Mouse (Mus musculus): Measurements from ENCODE around the gene Cdh12. TPM values are rescaled to one million over a fixed set of nuclear protein-coding genes. Genes with fewer than 3 reads are reported as not detected.
A peak's percentile ranks its signal among the peaks of the same experiment; 100 is the strongest.
"Not testable (repeated sequence)": the region's sequence is repeated elsewhere in the genome, so short reads cannot be mapped to it uniquely, and the experiment has no call there.

Gene Cdh12
- polyA plus RNA-seq, 1 experiment from 2014 or later, result 0.37 TPM

DNA sequence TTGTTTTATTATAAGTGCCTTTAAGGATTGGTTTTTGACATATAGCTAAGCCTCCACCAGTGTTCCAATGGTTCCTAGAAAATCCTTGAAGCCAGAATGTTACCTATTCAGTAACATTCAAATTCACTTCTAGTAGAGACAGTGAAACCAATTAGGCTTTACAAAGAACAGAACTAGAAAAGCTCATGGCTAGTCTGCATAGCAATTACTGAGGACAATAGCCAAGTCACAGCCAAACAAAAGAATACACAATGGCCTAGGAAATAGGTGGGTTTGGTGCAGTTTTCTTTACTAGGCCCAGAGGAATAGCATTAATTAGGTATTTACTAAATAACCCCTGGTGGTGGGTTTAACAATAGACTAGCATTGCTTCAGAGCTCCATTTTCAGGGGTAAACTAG, 917.3 kb downstream of the Cdh12 start:
- H3K9ac ChIP-seq (ENCODE audit: low read depth, low read length), result no peak overlapping the region
- no peaks in the 10 kb centered on the region for H3K27me3 ChIP-seq (replicated peaks; ENCODE audit: control insufficient read depth, insufficient read depth, low read length)
- no peak overlapping the region for H3K4me3 ChIP-seq (ENCODE audit: low read length)
- H3K4me2 ChIP-seq (ENCODE audit: low read depth, low read length), result no peak overlapping the region
- H3K27ac ChIP-seq (ENCODE audit: low read length), result no peak overlapping the region
- no peak for ATAC-seq
- no peaks in the 10 kb centered on the region for H3K9me3 ChIP-seq (ENCODE audit: control insufficient read depth, low read length)
- H3K36me3 ChIP-seq (ENCODE audit: control insufficient read depth, insufficient read depth, low read length), result no peaks in the 10 kb centered on the region
- no peaks in the 10 kb centered on the region for H3K4me1 ChIP-seq (ENCODE audit: control insufficient read depth, insufficient read depth, low read length)

DNA sequence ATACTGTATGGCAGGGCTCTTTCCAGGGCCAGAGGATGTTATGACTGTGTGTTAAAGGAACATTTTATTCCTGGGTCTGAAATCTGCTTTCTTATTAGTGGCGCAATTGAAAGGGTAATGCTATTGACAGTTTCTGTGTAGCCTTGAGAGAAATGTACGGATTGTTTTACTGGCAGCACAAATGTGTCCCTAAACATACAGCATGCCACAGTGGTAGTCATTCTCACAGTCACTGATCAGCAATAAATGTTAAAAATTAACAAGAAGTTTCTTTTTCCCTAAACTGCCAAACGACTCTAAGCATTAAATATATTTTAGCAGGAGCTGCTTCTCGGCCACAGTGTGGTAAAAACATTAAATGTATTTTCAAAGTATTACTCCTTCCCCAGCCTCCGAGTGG, 926.4 kb downstream of the Cdh12 start:
- Histone ChIP-seq H3K9me3 (ENCODE audit: control insufficient read depth, low read length) (no peaks in the 10 kb centered on the region), H3K36me3 (ENCODE audit: control insufficient read depth, insufficient read depth, low read length) (no peaks in the 10 kb centered on the region), H3K4me3 (ENCODE audit: low read length) (no peak overlapping the region), H3K9ac (ENCODE audit: low read depth, low read length) (no peak overlapping the region), H3K4me2 (ENCODE audit: low read depth, low read length) (no peak overlapping the region), H3K27ac (ENCODE audit: low read length) (no peak overlapping the region), H3K4me1 (ENCODE audit: control insufficient read depth, insufficient read depth, low read length) (0 out of 2 replicates have a peak, but pooled peaks cover 2% of the 10 kb centered on the region), H3K27me3 (replicated peaks; ENCODE audit: control insufficient read depth, insufficient read depth, low read length) (no peaks in the 10 kb centered on the region)
- ATAC-seq, result peak; percentile 50
- 39% methylated on average over 5 of the region's 5 CpGs for WGBS

DNA sequence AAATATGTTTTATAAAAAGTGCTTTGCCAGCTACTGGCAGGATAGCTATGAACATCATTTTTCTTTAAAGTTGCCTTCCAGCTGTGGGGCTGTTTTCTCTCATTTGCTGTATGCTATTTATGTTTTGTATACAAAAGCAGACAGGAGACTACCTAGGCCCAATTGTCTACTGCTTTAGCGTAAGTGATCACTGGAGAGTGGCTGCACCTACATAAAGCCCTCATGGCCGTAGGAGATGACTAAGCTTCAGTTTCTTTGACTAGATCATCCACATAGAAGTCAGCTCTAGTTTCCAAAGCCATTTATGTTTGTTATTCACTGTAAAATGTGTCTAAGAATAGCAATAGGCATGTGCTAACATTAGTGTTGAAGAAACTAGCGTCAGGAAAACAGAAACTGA, 926.8 kb downstream of the Cdh12 start:
- Histone ChIP-seq H3K9ac (ENCODE audit: low read depth, low read length) (no peak overlapping the region), H3K4me1 (ENCODE audit: control insufficient read depth, insufficient read depth, low read length) (0 out of 2 replicates have a peak, but pooled peaks cover 2% of the 10 kb centered on the region), H3K36me3 (ENCODE audit: control insufficient read depth, insufficient read depth, low read length) (no peaks in the 10 kb centered on the region), H3K4me3 (ENCODE audit: low read length) (no peak overlapping the region), H3K4me2 (ENCODE audit: low read depth, low read length) (no peak overlapping the region), H3K27me3 (replicated peaks; ENCODE audit: control insufficient read depth, insufficient read depth, low read length) (no peaks in the 10 kb centered on the region), H3K9me3 (ENCODE audit: control insufficient read depth, low read length) (no peaks in the 10 kb centered on the region), H3K27ac (ENCODE audit: low read length) (no peak overlapping the region)
- 0 out of 2 replicates have a peak, but pooled peaks have one; percentile 33 for ATAC-seq
- 51% methylated on average over 3 of the region's 3 CpGs for WGBS

DNA sequence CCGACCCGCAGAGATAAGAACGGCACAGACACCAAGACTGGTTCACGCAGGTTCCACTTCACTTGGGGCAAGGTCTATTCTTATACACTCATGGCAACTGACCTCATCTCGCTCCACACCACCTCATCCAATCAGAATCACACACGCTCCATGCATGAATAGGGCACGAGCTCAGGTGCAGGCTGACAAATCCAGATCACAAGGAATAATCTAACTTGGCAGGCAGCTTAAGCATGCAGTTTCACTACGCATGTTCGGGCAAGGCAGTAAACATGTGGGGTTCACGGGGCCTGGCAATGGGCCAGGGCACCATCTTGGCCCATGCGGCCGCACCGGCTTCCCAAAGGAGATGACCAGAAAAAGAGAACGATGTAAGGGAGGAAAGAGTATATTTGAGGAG, 942.4 kb downstream of the Cdh12 start:
- not testable (repeated sequence) for H3K9ac ChIP-seq (ENCODE audit: low read depth, low read length); H3K4me2 ChIP-seq (ENCODE audit: low read depth, low read length); ATAC-seq; H3K4me3 ChIP-seq (ENCODE audit: low read length); H3K27ac ChIP-seq (ENCODE audit: low read length); H3K36me3 ChIP-seq (ENCODE audit: control insufficient read depth, insufficient read depth, low read length); H3K9me3 ChIP-seq (ENCODE audit: control insufficient read depth, low read length); H3K27me3 ChIP-seq (replicated peaks; ENCODE audit: control insufficient read depth, insufficient read depth, low read length); H3K4me1 ChIP-seq (ENCODE audit: control insufficient read depth, insufficient read depth, low read length)
- WGBS, result 86% methylated on average over 14 of the region's 14 CpGs

DNA sequence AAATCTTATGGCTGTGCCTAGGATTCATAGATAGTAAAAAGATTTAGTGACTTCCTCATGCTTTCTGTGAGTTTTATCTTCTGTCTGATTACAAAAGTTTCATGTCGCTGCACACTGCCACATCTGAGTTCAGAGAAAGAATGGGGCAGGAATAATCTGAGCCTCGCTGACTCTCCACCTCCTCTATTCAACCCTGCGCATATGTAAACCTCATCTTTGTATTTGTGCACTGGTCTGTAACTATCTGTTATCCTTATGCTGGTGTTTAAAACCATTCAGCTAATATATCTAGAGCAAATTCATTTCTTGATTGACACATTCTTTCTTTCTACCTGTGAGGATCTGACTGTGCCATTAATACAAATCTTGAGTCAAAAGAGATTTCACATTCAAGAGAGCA, 944.0 kb downstream of the Cdh12 start:
- no peak for ATAC-seq
- no peak overlapping the region for H3K4me2 ChIP-seq (ENCODE audit: low read depth, low read length)
- no peaks in the 10 kb centered on the region for H3K9me3 ChIP-seq (ENCODE audit: control insufficient read depth, low read length)
- 82% methylated on average over 3 of the region's 3 CpGs for WGBS
- H3K9ac ChIP-seq (ENCODE audit: low read depth, low read length), result no peak overlapping the region
- H3K36me3 ChIP-seq (ENCODE audit: control insufficient read depth, insufficient read depth, low read length), result no peaks in the 10 kb centered on the region
- no peaks in the 10 kb centered on the region for H3K4me1 ChIP-seq (ENCODE audit: control insufficient read depth, insufficient read depth, low read length)
- H3K4me3 ChIP-seq (ENCODE audit: low read length), result no peak overlapping the region
- no peak overlapping the region for H3K27ac ChIP-seq (ENCODE audit: low read length)
- H3K27me3 ChIP-seq (replicated peaks; ENCODE audit: control insufficient read depth, insufficient read depth, low read length), result no peaks in the 10 kb centered on the region

DNA sequence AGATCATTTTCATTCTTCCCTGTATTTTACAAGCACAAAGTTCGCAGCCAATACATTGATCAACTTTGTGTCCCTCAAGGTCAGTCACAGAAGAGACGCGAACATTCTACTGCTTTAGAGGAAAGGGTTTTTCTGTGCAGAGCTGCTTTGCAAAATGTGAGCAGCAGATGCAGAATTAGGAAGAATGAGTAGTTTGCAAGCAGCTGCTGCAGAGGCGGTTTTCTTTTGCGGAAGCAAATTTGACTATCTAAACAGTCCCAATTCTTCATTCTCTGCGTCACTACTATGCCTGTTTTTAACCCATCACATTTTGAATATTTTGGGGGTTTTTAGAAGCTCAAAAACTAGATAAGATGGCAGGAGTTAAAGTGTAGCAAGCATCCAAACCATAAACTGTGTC, 956.1 kb downstream of the Cdh12 start:
- Histone ChIP-seq H3K4me3 (ENCODE audit: low read length) (no peak overlapping the region), H3K36me3 (ENCODE audit: control insufficient read depth, insufficient read depth, low read length) (no peaks in the 10 kb centered on the region), H3K4me2 (ENCODE audit: low read depth, low read length) (no peak overlapping the region), H3K9ac (ENCODE audit: low read depth, low read length) (no peak overlapping the region), H3K9me3 (ENCODE audit: control insufficient read depth, low read length) (no peaks in the 10 kb centered on the region), H3K4me1 (ENCODE audit: control insufficient read depth, insufficient read depth, low read length) (no peaks in the 10 kb centered on the region), H3K27ac (ENCODE audit: low read length) (no peak overlapping the region), H3K27me3 (replicated peaks; ENCODE audit: control insufficient read depth, insufficient read depth, low read length) (no peaks in the 10 kb centered on the region)
- ATAC-seq, result no peak
- WGBS, result 66% methylated on average over 6 of the region's 6 CpGs

DNA sequence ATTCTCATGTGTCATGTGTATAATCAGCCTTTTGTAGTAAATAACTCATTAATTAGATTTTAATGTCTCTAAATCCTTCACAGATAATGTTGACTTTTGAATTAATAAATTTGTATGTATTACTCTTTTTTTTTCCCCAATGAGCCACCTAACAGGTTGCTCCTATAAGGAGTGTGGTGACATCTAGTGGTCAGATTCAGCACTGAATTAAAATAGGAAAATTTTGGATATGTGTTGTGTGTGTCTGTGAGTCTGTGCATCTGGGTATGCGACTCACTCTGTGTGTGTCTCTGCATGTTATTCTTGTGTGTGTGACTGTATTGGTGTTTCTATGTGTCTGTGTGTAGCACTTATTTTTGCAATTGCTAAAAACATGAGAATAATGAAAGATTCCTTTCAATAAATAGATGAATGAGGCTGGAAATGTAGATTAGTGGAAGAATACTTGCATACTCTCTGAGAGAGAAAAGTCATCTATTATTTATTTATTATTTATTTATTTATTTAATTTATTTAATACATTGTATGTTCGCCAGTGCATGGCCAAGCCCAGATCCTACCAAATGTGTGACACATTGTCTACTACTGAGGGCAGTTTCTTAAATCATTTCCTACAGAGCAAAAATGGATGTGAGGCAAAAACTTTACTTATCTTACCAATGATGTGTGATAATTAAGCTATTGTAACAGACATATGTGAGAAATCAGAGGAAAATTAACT, 958.4 kb downstream of the Cdh12 start:
- 70% methylated on average over 2 of the region's 2 CpGs for WGBS

DNA sequence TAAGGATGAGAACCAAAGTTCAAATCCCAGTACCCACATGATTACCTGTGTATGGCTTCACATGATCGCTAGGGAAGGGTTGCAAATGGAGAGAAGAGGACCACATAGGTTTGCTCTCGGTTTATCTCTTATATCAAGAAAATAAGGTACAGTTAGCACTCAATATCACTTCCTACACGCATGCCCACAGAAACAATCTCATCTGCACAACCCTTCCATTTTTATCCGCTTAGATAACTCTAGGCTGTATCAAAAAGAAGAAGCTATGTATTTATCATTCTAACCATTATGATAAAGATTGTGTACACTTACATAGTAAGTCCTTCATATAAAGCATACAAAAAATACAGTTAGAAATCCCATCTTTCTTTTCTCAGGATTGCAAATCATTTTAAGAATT, 988.3 kb downstream of the Cdh12 start:
- no peak overlapping the region for H3K9ac ChIP-seq (ENCODE audit: low read depth, low read length)
- no peaks in the 10 kb centered on the region for H3K4me1 ChIP-seq (ENCODE audit: control insufficient read depth, insufficient read depth, low read length)
- H3K36me3 ChIP-seq (ENCODE audit: control insufficient read depth, insufficient read depth, low read length), result no peaks in the 10 kb centered on the region
- WGBS, result 85% methylated on average over 4 of the region's 4 CpGs
- no peak overlapping the region for H3K27ac ChIP-seq (ENCODE audit: low read length)
- no peak for ATAC-seq
- H3K4me2 ChIP-seq (ENCODE audit: low read depth, low read length), result no peak overlapping the region
- no peaks in the 10 kb centered on the region for H3K27me3 ChIP-seq (replicated peaks; ENCODE audit: control insufficient read depth, insufficient read depth, low read length)
- no peaks in the 10 kb centered on the region for H3K9me3 ChIP-seq (ENCODE audit: control insufficient read depth, low read length)
- H3K4me3 ChIP-seq (ENCODE audit: low read length), result no peak overlapping the region

More for the DNA sequence above, 958.4 kb downstream of the Cdh12 start:
- H3K27ac ChIP-seq (ENCODE audit: low read length), result no peak overlapping the region
- no peaks in the 10 kb centered on the region for H3K27me3 ChIP-seq (replicated peaks; ENCODE audit: control insufficient read depth, insufficient read depth, low read length)
- ATAC-seq, result no peak
- H3K9ac ChIP-seq (ENCODE audit: low read depth, low read length), result no peak overlapping the region
- no peaks in the 10 kb centered on the region for H3K9me3 ChIP-seq (ENCODE audit: control insufficient read depth, low read length)
- no peak overlapping the region for H3K4me3 ChIP-seq (ENCODE audit: low read length)
- no peaks in the 10 kb centered on the region for H3K4me1 ChIP-seq (ENCODE audit: control insufficient read depth, insufficient read depth, low read length)
- H3K36me3 ChIP-seq (ENCODE audit: control insufficient read depth, insufficient read depth, low read length), result no peaks in the 10 kb centered on the region
- H3K4me2 ChIP-seq (ENCODE audit: low read depth, low read length), result no peak overlapping the region

DNA sequence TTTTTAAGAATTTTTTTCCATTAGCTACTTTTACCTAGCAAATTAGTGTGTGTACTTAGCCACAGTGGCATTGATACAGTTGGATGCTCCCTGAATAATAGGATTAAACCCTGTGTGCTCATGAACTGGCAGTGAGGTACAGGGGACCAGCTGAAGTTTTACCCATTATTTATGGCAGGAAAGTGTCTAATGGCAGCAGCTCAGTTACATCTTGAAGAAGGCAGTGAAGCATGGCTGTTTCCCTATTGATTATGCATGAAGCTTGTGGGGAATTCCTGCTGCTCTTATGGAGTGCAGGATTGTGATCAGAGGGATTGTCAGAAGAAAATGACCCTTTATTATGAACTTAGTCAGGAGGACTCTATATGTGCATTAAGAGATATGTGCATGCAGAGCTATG, 988.9 kb downstream of the Cdh12 start:
- no peak for ATAC-seq
- Histone ChIP-seq H3K4me3 (ENCODE audit: low read length) (no peak overlapping the region), H3K9ac (ENCODE audit: low read depth, low read length) (no peak overlapping the region), H3K27ac (ENCODE audit: low read length) (no peak overlapping the region), H3K4me1 (ENCODE audit: control insufficient read depth, insufficient read depth, low read length) (no peaks in the 10 kb centered on the region), H3K4me2 (ENCODE audit: low read depth, low read length) (no peak overlapping the region), H3K36me3 (ENCODE audit: control insufficient read depth, insufficient read depth, low read length) (no peaks in the 10 kb centered on the region), H3K27me3 (replicated peaks; ENCODE audit: control insufficient read depth, insufficient read depth, low read length) (no peaks in the 10 kb centered on the region), H3K9me3 (ENCODE audit: control insufficient read depth, low read length) (no peaks in the 10 kb centered on the region)

DNA sequence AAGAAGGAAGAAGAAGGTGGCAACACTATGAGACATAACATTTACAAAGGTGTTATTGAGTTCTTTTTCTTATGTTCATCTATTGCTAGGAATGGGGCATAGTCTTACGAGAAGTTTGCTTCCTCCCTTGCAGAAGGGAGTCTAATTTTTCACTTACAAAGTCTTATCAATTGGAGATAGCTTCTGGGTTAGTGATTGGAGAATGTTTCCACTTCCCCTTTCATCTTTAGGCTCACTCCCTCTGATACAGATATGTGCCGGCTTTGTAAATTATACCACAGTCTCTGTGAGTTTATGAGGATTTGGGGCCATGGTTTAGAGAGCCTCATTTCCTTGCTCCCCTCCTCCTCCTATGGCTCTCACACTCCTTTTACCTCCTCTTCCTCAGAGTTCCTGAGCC, 1009.0 kb downstream of the Cdh12 start:
- no peak overlapping the region for H3K4me2 ChIP-seq (ENCODE audit: low read depth, low read length)
- H3K27me3 ChIP-seq (replicated peaks; ENCODE audit: control insufficient read depth, insufficient read depth, low read length), result no peaks in the 10 kb centered on the region
- no peak overlapping the region for H3K4me3 ChIP-seq (ENCODE audit: low read length)
- H3K9me3 ChIP-seq (ENCODE audit: control insufficient read depth, low read length), result no peaks in the 10 kb centered on the region
- ATAC-seq, result no peak
- WGBS, result 53% methylated on average over 2 of the region's 2 CpGs
- no peak overlapping the region for H3K27ac ChIP-seq (ENCODE audit: low read length)
- H3K4me1 ChIP-seq (ENCODE audit: control insufficient read depth, insufficient read depth, low read length), result no peaks in the 10 kb centered on the region
- H3K36me3 ChIP-seq (ENCODE audit: control insufficient read depth, insufficient read depth, low read length), result no peaks in the 10 kb centered on the region
- H3K9ac ChIP-seq (ENCODE audit: low read depth, low read length), result no peak overlapping the region

Data from intestine, embryonic 16.5 days (tissue).